Mouse (Mus musculus) MEL (cell line): ENCODE results near the gene Elof1.

Source experiments
- BHLHE40 ChIP-seq: IDR thresholded peaks from 2 replicates; pipeline ENCODE4 v1.6.1; 2012; ENCODE audit warnings: low read depth, mild to moderate bottlenecking, inconsistent platforms, low read length, improper control_type of control experiment, borderline replicate concordance
- ELF1 ChIP-seq: IDR thresholded peaks from 2 replicates; pipeline ENCODE4 v1.6.1; 2014; ENCODE audit warnings: low read depth, mild to moderate bottlenecking, inconsistent platforms, low read length, improper control_type of control experiment, moderate library complexity
- JUND ChIP-seq: IDR thresholded peaks from 2 replicates; pipeline ENCODE4 v1.6.1; 2011; ENCODE audit warnings: low read depth, mild to moderate bottlenecking, improper control_type of control experiment, low read length
- POLR2A ChIP-seq, 2 experiments: IDR thresholded peaks; 2 replicates each; pipeline ENCODE4 v1.6.1; 2011 to 2012; ENCODE audit warnings: low read length in 2 of 2, mild to moderate bottlenecking in 2 of 2, control low read depth in 1 of 2, improper control_type of control experiment in 1 of 2, low read depth in 1 of 2, moderate library complexity in 1 of 2; ENCODE audit not compliant: control insufficient read depth in 1 of 2, insufficient read depth in 1 of 2, poor library complexity in 1 of 2
- SMC3 ChIP-seq: IDR thresholded peaks from 2 replicates; pipeline ENCODE4 v1.6.1; 2011; ENCODE audit warnings: low read depth, low read length, improper control_type of control experiment
- USF1 ChIP-seq: IDR thresholded peaks from 2 replicates; pipeline ENCODE4 v1.6.1; 2014; ENCODE audit warnings: low read depth, mild to moderate bottlenecking, inconsistent platforms, low read length, improper control_type of control experiment, moderate library complexity
- ZC3H11A ChIP-seq: IDR thresholded peaks from 2 replicates; pipeline ENCODE4 v1.6.1; 2012; ENCODE audit warnings: low read depth, mild to moderate bottlenecking, inconsistent platforms, low read length, improper control_type of control experiment
- ZKSCAN1 ChIP-seq: IDR thresholded peaks from 2 replicates; pipeline ENCODE4 v1.6.1; 2012; ENCODE audit warnings: low read depth, mild to moderate bottlenecking, inconsistent platforms, low read length, improper control_type of control experiment, moderate library complexity

DNA sequence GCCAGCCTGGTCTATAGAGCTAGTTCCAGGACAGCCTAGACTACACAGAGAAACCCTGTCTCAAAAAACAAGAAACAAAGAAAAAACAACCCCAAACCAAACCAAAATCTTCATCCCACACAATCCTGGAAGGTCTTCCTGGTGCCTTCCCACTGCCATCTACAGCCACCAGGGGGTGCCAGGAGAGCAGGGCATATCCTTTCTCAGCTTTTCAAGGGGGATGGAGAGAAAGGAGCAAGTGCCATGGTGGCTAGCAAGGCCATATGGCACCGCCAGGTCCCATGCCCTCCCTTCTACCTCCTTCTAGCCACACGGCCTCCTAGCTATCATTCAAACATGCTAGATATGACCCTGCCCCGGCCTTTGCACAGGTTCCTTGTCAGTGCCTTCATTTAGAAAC, 50.5 kb downstream of the Elof1 start:
- TF ChIP-seq SMC3 (peak; percentile 99), USF1 (no peak), ZKSCAN1 (no peak), JUND (no peak), ZC3H11A (peak; percentile 88), ELF1 (no peak), BHLHE40 (no peak), POLR2A (IDR thresholded peaks at IDR 0.05; ENCODE audit: control insufficient read depth in 1 of 2, insufficient read depth in 1 of 2, low read depth in 1 of 2, low read length in 2 of 2, poor library complexity in 1 of 2) (no peak)
